In genomic region chr5:117898055-117898806, GRCm38 (mm10) we compare ENCODE assay signal across 8 mouse cellular contexts.
A peak's percentile ranks its signal among the peaks of the same experiment; 100 is the strongest.
DNase-seq lines count a peak whose midpoint lies in the region; ATAC-seq lines count a peak whose summit lies in the region.

No protein-coding gene starts in this region.

- H3K4me1 ChIP-seq in forebrain, embryonic 10.5 days, result peaks cover 37% of the 10 kb centered on the region
- peaks cover 23% of the 10 kb centered on the region for H3K4me1 ChIP-seq in forebrain, embryonic 12.5 days
- peaks cover 28% of the 10 kb centered on the region for H3K4me1 ChIP-seq in midbrain, embryonic 12.5 days
- H3K4me1 ChIP-seq in midbrain, embryonic 16.5 days (ENCODE audit: control insufficient read depth, insufficient read depth, low read length), result peaks cover 13% of the 10 kb centered on the region
- H3K4me1 ChIP-seq in limb, embryonic 10.5 days, result peaks cover 21% of the 10 kb centered on the region

- H3K27me3 ChIP-seq in forebrain, embryonic 10.5 days (ENCODE audit: poor library complexity, severe bottlenecking), result peaks cover 27% of the 10 kb centered on the region; the same call in 1 of the 2 replicates
- H3K27me3 ChIP-seq in forebrain, embryonic 12.5 days, result 0 out of 2 replicates have a peak, but pooled peaks cover 14% of the 10 kb centered on the region
- 0 out of 2 replicates have a peak, but pooled peaks cover 3% of the 10 kb centered on the region for H3K27me3 ChIP-seq in midbrain, embryonic 12.5 days
- no peaks in the 10 kb centered on the region for H3K27me3 ChIP-seq in midbrain, embryonic 16.5 days (ENCODE audit: control insufficient read depth, insufficient read depth, low read depth, low read length)
- peaks cover 26% of the 10 kb centered on the region; the same call in 1 of the 2 replicates for H3K27me3 ChIP-seq in limb, embryonic 10.5 days (ENCODE audit: low read depth, poor library complexity, severe bottlenecking)

- no peak for DNase-seq in forebrain, embryonic 10.5 days (ENCODE audit: extremely low spot score, low spot score)
- peak; percentile 40 for DNase-seq in limb, embryonic 10.5 days (ENCODE audit: low spot score)
- peak; percentile 76 for DNase-seq in yolk sac, embryonic 10.5 days (ENCODE audit: low spot score)
- DNase-seq in cerebellum, postnatal 10 days, result no peak
- no peak for DNase-seq in urinary bladder, postnatal 25 days (ENCODE audit: low spot score)

- H3K4me2 ChIP-seq in forebrain, embryonic 12.5 days, result no peak overlapping the region
- H3K4me2 ChIP-seq in midbrain, embryonic 12.5 days (replicated peaks), result no peak overlapping the region
- H3K4me2 ChIP-seq in midbrain, embryonic 16.5 days (ENCODE audit: low read length), result no peak overlapping the region

- WGBS in forebrain, embryonic 10.5 days, result 15% methylated on average over 9 of the region's 9 CpGs
- 15% methylated on average over 9 of the region's 9 CpGs for WGBS in forebrain, embryonic 12.5 days
- 13% methylated on average over 9 of the region's 9 CpGs for WGBS in midbrain, embryonic 12.5 days
- WGBS in midbrain, embryonic 16.5 days, result 13% methylated on average over 9 of the region's 9 CpGs
- WGBS in limb, embryonic 10.5 days, result 22% methylated on average over 9 of the region's 9 CpGs

- no peak overlapping the region for H3K9ac ChIP-seq in forebrain, embryonic 12.5 days
- no peak overlapping the region for H3K9ac ChIP-seq in midbrain, embryonic 12.5 days (replicated peaks)
- no peak overlapping the region for H3K9ac ChIP-seq in midbrain, embryonic 16.5 days (ENCODE audit: low read depth, low read length)

- H3K36me3 ChIP-seq in forebrain, embryonic 10.5 days (replicated peaks), result no peaks in the 10 kb centered on the region
- H3K36me3 ChIP-seq in forebrain, embryonic 12.5 days (replicated peaks), result no peaks in the 10 kb centered on the region
- H3K36me3 ChIP-seq in midbrain, embryonic 12.5 days, result no peaks in the 10 kb centered on the region
- H3K36me3 ChIP-seq in midbrain, embryonic 16.5 days (ENCODE audit: control insufficient read depth, insufficient read depth, low read length), result no peaks in the 10 kb centered on the region
- H3K36me3 ChIP-seq in limb, embryonic 10.5 days, result no peaks in the 10 kb centered on the region

- H3K27ac ChIP-seq in forebrain, embryonic 10.5 days, result peak overlapping the region; percentile 32; the same call in 1 of the 2 replicates
- no peak overlapping the region for H3K27ac ChIP-seq in forebrain, embryonic 12.5 days
- H3K27ac ChIP-seq in midbrain, embryonic 12.5 days (replicated peaks), result 0 out of 2 replicates have a peak overlapping the region, but pooled peaks have one; percentile 4
- no peak overlapping the region for H3K27ac ChIP-seq in midbrain, embryonic 16.5 days (ENCODE audit: low read length)
- peak overlapping the region; percentile 7; the same call in 1 of the 2 replicates for H3K27ac ChIP-seq in limb, embryonic 10.5 days

- no peaks in the 10 kb centered on the region for H3K9me3 ChIP-seq in forebrain, embryonic 10.5 days
- no peaks in the 10 kb centered on the region for H3K9me3 ChIP-seq in forebrain, embryonic 12.5 days
- H3K9me3 ChIP-seq in midbrain, embryonic 12.5 days, result no peaks in the 10 kb centered on the region
- no peaks in the 10 kb centered on the region for H3K9me3 ChIP-seq in midbrain, embryonic 16.5 days (replicated peaks; ENCODE audit: control insufficient read depth, low read length, poor library complexity, severe bottlenecking)
- no peaks in the 10 kb centered on the region for H3K9me3 ChIP-seq in limb, embryonic 10.5 days (replicated peaks)

- ATAC-seq in forebrain, embryonic 12.5 days (ENCODE audit: low FRiP score), result no peak; the same call in 1 of the 2 replicates
- no peak for ATAC-seq in midbrain, embryonic 12.5 days (ENCODE audit: low FRiP score, low read depth)
- ATAC-seq in midbrain, embryonic 16.5 days, result no peak

- H3K4me3 ChIP-seq in forebrain, embryonic 10.5 days, result no peak overlapping the region
- no peak overlapping the region for H3K4me3 ChIP-seq in forebrain, embryonic 12.5 days (replicated peaks)
- H3K4me3 ChIP-seq in midbrain, embryonic 12.5 days, result no peak overlapping the region
- no peak overlapping the region for H3K4me3 ChIP-seq in midbrain, embryonic 16.5 days (ENCODE audit: low read depth, low read length)
- no peak overlapping the region for H3K4me3 ChIP-seq in limb, embryonic 10.5 days

Comparison
In these comparisons a context has a peak if more than half of its experiments do, and no peak if none do; other contexts are left out.
1. H3K27ac ChIP-seq: peak in forebrain, embryonic 10.5 days (single experiment), midbrain, embryonic 12.5 days (single experiment) and limb, embryonic 10.5 days (single experiment); none in forebrain, embryonic 12.5 days (single experiment) and midbrain, embryonic 16.5 days (single experiment).
2. DNase-seq: peak in limb, embryonic 10.5 days (single experiment) and yolk sac, embryonic 10.5 days (single experiment); none in forebrain, embryonic 10.5 days (single experiment), cerebellum, postnatal 10 days (0 of 2) and urinary bladder, postnatal 25 days (single experiment).